Mouse (Mus musculus) effector memory CD4-positive, alpha-beta T cell, adult 5 months (primary cell): Measurements from ENCODE around the gene 3110001I22Rik. TPM values are rescaled to one million over a fixed set of nuclear protein-coding genes. Genes with fewer than 3 reads are reported as not detected.

Source experiments
- polyA plus RNA-seq: library from polyadenylated mRNA; unstranded; fragments of 100-300 nt; shearing (Covaris generic); gene quantifications from one replicate; pipeline ENCODE4 v1.2.1, GENCODE M21; 2017

The 3110001I22Rik gene
- polyA plus RNA-seq: 26.9 TPM

GRCm38 (mm10) chr16:13671685-13672385, at the start of gene 3110001I22Rik, which contains the start of gene Bfar:
Gene 3110001I22Rik, plus strand, starts transcription at chr16:13671929.
Gene Bfar, plus strand, starts transcription at chr16:13671858.

GRCm38 (mm10) chr16:13667878-13668343, 3.8 kb upstream of the 3110001I22Rik start, which contains the start of gene Parn:
Gene Parn, minus strand, starts transcription at chr16:13668170.

Other genes starting within 250 kb of the 3110001I22Rik start
- 40.6 TPM for gene Parn, start 3.8 kb upstream of the 3110001I22Rik start, polyA plus RNA-seq
- gene Bfar, start 71 bp upstream of the 3110001I22Rik start, polyA plus RNA-seq: 46.4 TPM
- gene Pla2g10, start 59.1 kb downstream of the 3110001I22Rik start, polyA plus RNA-seq: not detected
- gene Rrn3, start 108.8 kb downstream of the 3110001I22Rik start, polyA plus RNA-seq: 37.4 TPM
- 110 TPM for gene Ntan1, start 146.9 kb downstream of the 3110001I22Rik start, polyA plus RNA-seq
- 41.7 TPM for gene Pdxdc1, start 231.2 kb downstream of the 3110001I22Rik start, polyA plus RNA-seq
- gene Mpv17l, start 231.2 kb downstream of the 3110001I22Rik start, polyA plus RNA-seq: 0.91 TPM